In the genomic region with DNA sequence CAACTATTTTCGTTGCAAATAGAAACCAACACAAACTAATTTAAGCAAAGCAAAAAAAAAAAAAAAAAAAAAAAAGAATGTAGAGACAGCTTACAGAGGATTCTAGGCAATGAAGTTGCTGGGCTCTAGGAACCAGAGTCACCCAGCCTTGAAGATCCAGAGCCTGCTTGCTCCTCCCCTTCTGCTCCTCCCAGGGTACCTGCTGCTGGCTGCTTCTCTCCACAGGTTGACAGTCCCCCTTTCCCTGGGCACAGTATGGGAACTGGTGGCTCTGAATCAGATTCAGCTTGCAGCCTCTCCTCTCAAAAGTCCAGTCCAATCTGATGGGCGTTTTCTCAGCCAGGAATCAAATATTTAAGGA, we compare ENCODE assay signal across 26 mouse cellular contexts. TPM values are rescaled to one million over a fixed set of nuclear protein-coding genes. Genes with fewer than 3 reads are reported as not detected.
DNase-seq lines count a peak whose midpoint lies in the region; ATAC-seq and TF ChIP-seq lines count a peak whose summit lies in the region.
"Had no signal": no experiment of that assay in that cellular context is flagged by ENCODE, and none has a peak within 500 bp of the region (broad histone marks: within the 10 kb centered on the region; RNA-seq: fewer than 3 reads in every experiment).

No protein-coding gene starts in this region.

- H3K4me2 ChIP-seq in liver, embryonic 14.5 days (ENCODE audit: low read depth), result no peak overlapping the region; the same call in 1 of the 2 replicates
- H3K4me2 ChIP-seq: embryonic facial prominence, embryonic 15.5 days; heart, embryonic 12.5 days; hindbrain, embryonic 13.5 days; kidney, embryonic 15.5 days; midbrain, embryonic 12.5 days; neural tube, embryonic 12.5 days had no signal

- H3K27me3 ChIP-seq in megakaryocyte, embryonic 14.5 days (replicated peaks), result no peaks in the 10 kb centered on the region
- H3K27me3 ChIP-seq in liver, embryonic 14.5 days (ENCODE audit: control insufficient read depth, insufficient read depth, low read length), result no peaks in the 10 kb centered on the region
- H3K27me3 ChIP-seq: embryonic facial prominence, embryonic 15.5 days; heart, embryonic 12.5 days; hindbrain, embryonic 13.5 days; kidney, embryonic 15.5 days; midbrain, embryonic 12.5 days; neural tube, embryonic 12.5 days had no signal

- peaks cover 42% of the 10 kb centered on the region for H3K4me1 ChIP-seq in megakaryocyte, embryonic 14.5 days
- H3K4me1 ChIP-seq in liver, embryonic 14.5 days (replicated peaks; ENCODE audit: control insufficient read depth in 2 of 2, insufficient read depth in 2 of 2, low read length in 1 of 2), result peaks cover 25 to 35% of the 10 kb centered on the region in 2 experiments
- H3K4me1 ChIP-seq: embryonic facial prominence, embryonic 15.5 days; forebrain, embryonic 10.5 days; hindbrain, embryonic 13.5 days; kidney, embryonic 15.5 days; midbrain, embryonic 12.5 days; neural tube, embryonic 12.5 days had no signal

- TF ChIP-seq CTCF in liver, embryonic 14.5 days (IDR thresholded peaks at IDR 0.05; ENCODE audit: low read depth), result no peak

- ATAC-seq in megakaryocyte, adult 5-6 weeks (ENCODE audit: poor library complexity, severe bottlenecking), result no peak
- ATAC-seq in erythroid progenitor cell, adult 5-6 weeks (replicated peaks; ENCODE audit: low FRiP score, poor library complexity, severe bottlenecking), result peak; percentile 43; the same call in 1 of the 2 replicates
- 0 out of 2 replicates have a peak, but pooled peaks have one; percentile 36 for ATAC-seq in liver, embryonic 14.5 days (ENCODE audit: insufficient read depth)
- ATAC-seq: forebrain, embryonic 16.5 days had no signal

- peaks cover 3% of the 10 kb centered on the region for H3K36me3 ChIP-seq in megakaryocyte, embryonic 14.5 days (replicated peaks; ENCODE audit: low read length)
- no peaks in the 10 kb centered on the region for H3K36me3 ChIP-seq in liver, embryonic 14.5 days (replicated peaks; ENCODE audit: control insufficient read depth, insufficient read depth, low read depth)
- H3K36me3 ChIP-seq: embryonic facial prominence, embryonic 15.5 days; forebrain, embryonic 10.5 days; heart, embryonic 12.5 days; hindbrain, embryonic 13.5 days; kidney, embryonic 15.5 days; midbrain, embryonic 12.5 days; neural tube, embryonic 12.5 days had no signal

- TF ChIP-seq EP300 in liver, embryonic 14.5 days (IDR thresholded peaks at IDR 0.05; ENCODE audit: low read depth), result no peak

- peak overlapping the region; percentile 86 for H3K27ac ChIP-seq in liver, embryonic 14.5 days
- H3K27ac ChIP-seq: embryonic facial prominence, embryonic 15.5 days; forebrain, embryonic 10.5 days; hindbrain, embryonic 13.5 days; kidney, embryonic 15.5 days; midbrain, embryonic 12.5 days; neural tube, embryonic 12.5 days had no signal

- no peak overlapping the region for H3K9ac ChIP-seq in liver, embryonic 14.5 days (replicated peaks)
- H3K9ac ChIP-seq: embryonic facial prominence, embryonic 15.5 days; heart, embryonic 12.5 days; hindbrain, embryonic 13.5 days; kidney, embryonic 15.5 days; midbrain, embryonic 12.5 days; neural tube, embryonic 12.5 days had no signal

- H3K9me3 ChIP-seq in megakaryocyte, embryonic 14.5 days, result peaks cover 5% of the 10 kb centered on the region
- H3K9me3 ChIP-seq in liver, embryonic 14.5 days (ENCODE audit: control insufficient read depth, low read length), result no peaks in the 10 kb centered on the region; the same call in 1 of the 2 replicates
- H3K9me3 ChIP-seq: embryonic facial prominence, embryonic 15.5 days; heart, embryonic 12.5 days; hindbrain, embryonic 13.5 days; kidney, embryonic 15.5 days; midbrain, embryonic 12.5 days; neural tube, embryonic 12.5 days had no signal

- 35% methylated on average over 2 of the region's 2 CpGs for WGBS in liver, embryonic 14.5 days (ENCODE audit: insufficient replicate concordance)

- peak overlapping the region; percentile 76 for H3K4me3 ChIP-seq in megakaryocyte, embryonic 14.5 days (replicated peaks)
- H3K4me3 ChIP-seq in liver, embryonic 14.5 days (ENCODE audit: insufficient read depth in 1 of 2, low read depth in 2 of 2, low read length in 2 of 2), result no peak overlapping the region
- H3K4me3 ChIP-seq: embryonic facial prominence, embryonic 15.5 days; forebrain, embryonic 10.5 days; heart, embryonic 12.5 days; hindbrain, embryonic 13.5 days; kidney, embryonic 15.5 days; midbrain, embryonic 12.5 days; neural tube, embryonic 12.5 days had no signal

- DNase-seq in liver, embryonic 14.5 days (ENCODE audit: low read depth in 3 of 3, low spot score in 3 of 3), result no peak
- DNase-seq in layer of hippocampus, adult 11-12 months (ENCODE audit: low spot score), result no peak
- no peak for DNase-seq in urinary bladder, postnatal 36 days (ENCODE audit: low spot score in 2 of 2)
- no peak for DNase-seq in c-Kit-positive CD71-positive TER-119-positive erythroid progenitor cells, embryonic 14.5 days (ENCODE audit: low spot score)
- DNase-seq: adrenal gland, postnatal 14 days; cerebellum, adult 8-10 months; cerebellum, postnatal 36 days; heart, postnatal 36 days; kidney, adult 11 months; lung, adult 18-20 months; lung, postnatal 10 days; retina, postnatal 1 day; right cerebral cortex, postnatal 25 days; spleen, adult 18-20 months; thymus, postnatal 25 days had no signal

RNA-seq across cellular contexts. Expression of a gene that starts 13.5 kb away (rescaled TPM):
- 14.4 and 16.4 TPM in 2 replicates for polyA plus RNA-seq in megakaryocyte, embryonic 14.5 days (2012; ENCODE audit: insufficient read depth, low replicate concordance)
- 42.9 and 46.0 TPM in 2 replicates for total RNA-seq in megakaryocyte, adult 5-6 weeks (2015)
- total RNA-seq in megakaryocyte, adult 5-6 weeks (2017), result 40.0 and 41.4 TPM in 2 replicates
- 102 and 124 TPM in 2 replicates for total RNA-seq in erythroid progenitor cell, adult 5-6 weeks (2015; ENCODE audit: low replicate concordance)
- 107 and 145 TPM in 2 replicates for total RNA-seq in erythroid progenitor cell, adult 5-6 weeks (2017; ENCODE audit: low replicate concordance)
- polyA plus RNA-seq in liver, embryonic 14.5 days (2012; rRNA removed), result 21.5 and 31.3 TPM in 2 replicates
- 40.6 and 50.6 TPM in 2 replicates for polyA plus RNA-seq in liver, embryonic 14.5 days (2014; fragmentation: Nextera tagmentation; extraction: Ambion mirVana)
